Mouse (Mus musculus): ENCODE measurements around the gene Gm28048. TPM values are rescaled to one million over a fixed set of nuclear protein-coding genes. Genes with fewer than 3 reads are reported as not detected.
A peak's percentile ranks its signal among the peaks of the same experiment; 100 is the strongest.

The Gm28048 gene
- polyA plus RNA-seq, 1 experiment from 2014 or later = 31.7 TPM

GRCm38 (mm10) chr11:22826665-22827064, 155.2 kb downstream of the Gm28048 start:
- H3K36me3 ChIP-seq (ENCODE audit: inconsistent target) = no peaks in the 10 kb centered on the region
- 97% methylated on average over 6 of the region's 6 CpGs for WGBS (ENCODE audit: missing documents)

GRCm38 (mm10) chr11:22826051-22826450, 155.8 kb downstream of the Gm28048 start:
- H3K36me3 ChIP-seq (ENCODE audit: inconsistent target) = no peaks in the 10 kb centered on the region

More at GRCm38 (mm10) chr11:22826665-22827064, 155.2 kb downstream of the Gm28048 start:
- Histone ChIP-seq H3K4me3 (ENCODE audit: inconsistent target) (no peak overlapping the region), H3K79me2 (ENCODE audit: inconsistent target) (peaks cover under 1% of the 10 kb centered on the region; the same call in 1 of the 2 replicates), H3K27ac (no peak overlapping the region)

GRCm38 (mm10) chr11:22825548-22825947, 156.3 kb downstream of the Gm28048 start:
- Histone ChIP-seq H3K79me2 (ENCODE audit: inconsistent target) (no peaks in the 10 kb centered on the region), H3K27ac (no peak overlapping the region), H3K36me3 (ENCODE audit: inconsistent target) (no peaks in the 10 kb centered on the region), H3K4me3 (ENCODE audit: inconsistent target) (no peak overlapping the region)
- WGBS (ENCODE audit: missing documents) = no CpG with 5 or more reads among the region's 1 CpGs

More at GRCm38 (mm10) chr11:22826051-22826450, 155.8 kb downstream of the Gm28048 start:
- 96% methylated on average over 5 of the region's 14 CpGs for WGBS (ENCODE audit: missing documents)
- Histone ChIP-seq H3K79me2 (ENCODE audit: inconsistent target) (no peaks in the 10 kb centered on the region), H3K4me3 (ENCODE audit: inconsistent target) (no peak overlapping the region), H3K27ac (no peak overlapping the region)

- 57% methylated on average over 9 of the region's 9 CpGs for WGBS (ENCODE audit: missing documents)
- Histone ChIP-seq H3K27ac (no peak overlapping the region), H3K4me3 (ENCODE audit: inconsistent target) (no peak overlapping the region), H3K36me3 (ENCODE audit: inconsistent target) (no peaks in the 10 kb centered on the region), H3K79me2 (ENCODE audit: inconsistent target) (no peaks in the 10 kb centered on the region)
Observed at GRCm38 (mm10) chr11:22824049-22824705, 157.7 kb downstream of the Gm28048 start.

- H3K4me3 ChIP-seq (ENCODE audit: inconsistent target) = no peak overlapping the region
- WGBS (ENCODE audit: missing documents) = 70% methylated on average over 3 of the region's 3 CpGs
Observed at GRCm38 (mm10) chr11:22821243-22821642, 160.6 kb downstream of the Gm28048 start.

GRCm38 (mm10) chr11:22818371-22818770, 163.5 kb downstream of the Gm28048 start:
- no peaks in the 10 kb centered on the region; the same call in 1 of the 2 replicates for H3K79me2 ChIP-seq (ENCODE audit: inconsistent target)
- WGBS (ENCODE audit: missing documents) = 0% methylated on average over 4 of the region's 5 CpGs
- H3K36me3 ChIP-seq (ENCODE audit: inconsistent target) = no peaks in the 10 kb centered on the region
- peak overlapping the region; percentile 70 for H3K27ac ChIP-seq
- H3K4me3 ChIP-seq (ENCODE audit: inconsistent target) = no peak overlapping the region

More at GRCm38 (mm10) chr11:22821243-22821642, 160.6 kb downstream of the Gm28048 start:
- Histone ChIP-seq H3K36me3 (ENCODE audit: inconsistent target) (no peaks in the 10 kb centered on the region), H3K27ac (no peak overlapping the region), H3K79me2 (ENCODE audit: inconsistent target) (no peaks in the 10 kb centered on the region; the same call in 1 of the 2 replicates)

- 88% methylated on average over 7 of the region's 7 CpGs for WGBS (ENCODE audit: missing documents)
- H3K4me3 ChIP-seq (ENCODE audit: inconsistent target) = no peak overlapping the region
- H3K79me2 ChIP-seq (ENCODE audit: inconsistent target) = no peaks in the 10 kb centered on the region; the same call in 1 of the 2 replicates
- H3K27ac ChIP-seq = peak overlapping the region; percentile 89
- H3K36me3 ChIP-seq (ENCODE audit: inconsistent target) = no peaks in the 10 kb centered on the region
Observed at GRCm38 (mm10) chr11:22815877-22816276, 166.0 kb downstream of the Gm28048 start.

GRCm38 (mm10) chr11:22815143-22815542, 166.7 kb downstream of the Gm28048 start:
- Histone ChIP-seq H3K79me2 (ENCODE audit: inconsistent target) (no peaks in the 10 kb centered on the region; the same call in 1 of the 2 replicates), H3K27ac (peak overlapping the region; percentile 89), H3K36me3 (ENCODE audit: inconsistent target) (no peaks in the 10 kb centered on the region), H3K4me3 (ENCODE audit: inconsistent target) (no peak overlapping the region)

GRCm38 (mm10) chr11:22813921-22814704, 167.8 kb downstream of the Gm28048 start:
- Histone ChIP-seq H3K36me3 (ENCODE audit: inconsistent target) (no peaks in the 10 kb centered on the region), H3K27ac (peak overlapping the region; percentile 89), H3K4me3 (ENCODE audit: inconsistent target) (no peak overlapping the region; the same call in 1 of the 2 replicates), H3K79me2 (ENCODE audit: inconsistent target) (no peaks in the 10 kb centered on the region; the same call in 1 of the 2 replicates)
- WGBS (ENCODE audit: missing documents) = 9% methylated on average over 4 of the region's 5 CpGs

GRCm38 (mm10) chr11:22813427-22813826, 168.5 kb downstream of the Gm28048 start:
- 43% methylated on average over 3 of the region's 3 CpGs for WGBS (ENCODE audit: missing documents)
- Histone ChIP-seq H3K36me3 (ENCODE audit: inconsistent target) (no peaks in the 10 kb centered on the region), H3K27ac (peak overlapping the region; percentile 89), H3K79me2 (ENCODE audit: inconsistent target) (no peaks in the 10 kb centered on the region; the same call in 1 of the 2 replicates), H3K4me3 (ENCODE audit: inconsistent target) (no peak overlapping the region; the same call in 1 of the 2 replicates)

- H3K4me3 ChIP-seq (ENCODE audit: inconsistent target) = no peak overlapping the region
- WGBS (ENCODE audit: missing documents) = 94% methylated on average over 3 of the region's 3 CpGs
- H3K27ac ChIP-seq = no peak overlapping the region
- H3K36me3 ChIP-seq (ENCODE audit: inconsistent target) = no peaks in the 10 kb centered on the region
- no peaks in the 10 kb centered on the region for H3K79me2 ChIP-seq (ENCODE audit: inconsistent target)
Observed at GRCm38 (mm10) chr11:22811413-22811812, 170.5 kb downstream of the Gm28048 start.

- no peaks in the 10 kb centered on the region for H3K36me3 ChIP-seq (ENCODE audit: inconsistent target)
- no peak overlapping the region for H3K4me3 ChIP-seq (ENCODE audit: inconsistent target)
- no peaks in the 10 kb centered on the region for H3K79me2 ChIP-seq (ENCODE audit: inconsistent target)
- H3K27ac ChIP-seq = no peak overlapping the region
- WGBS (ENCODE audit: missing documents) = 41% methylated on average over 7 of the region's 7 CpGs
Observed at GRCm38 (mm10) chr11:22809465-22810096, 172.3 kb downstream of the Gm28048 start.

- H3K79me2 ChIP-seq (ENCODE audit: inconsistent target) = no peaks in the 10 kb centered on the region
- H3K4me3 ChIP-seq (ENCODE audit: inconsistent target) = no peak overlapping the region
- H3K27ac ChIP-seq = no peak overlapping the region
- no peaks in the 10 kb centered on the region for H3K36me3 ChIP-seq (ENCODE audit: inconsistent target)
Observed at GRCm38 (mm10) chr11:22808040-22808439, 173.8 kb downstream of the Gm28048 start.

GRCm38 (mm10) chr11:22805171-22805570, 176.7 kb downstream of the Gm28048 start:
- Histone ChIP-seq H3K27ac (no peak overlapping the region), H3K79me2 (ENCODE audit: inconsistent target) (no peaks in the 10 kb centered on the region), H3K36me3 (ENCODE audit: inconsistent target) (no peaks in the 10 kb centered on the region), H3K4me3 (ENCODE audit: inconsistent target) (no peak overlapping the region)
- WGBS (ENCODE audit: missing documents) = no CpG with 5 or more reads among the region's 1 CpGs

Measured in macrophage (primary cell).